Comparison of ENCODE assay signal across 9 mouse cellular contexts in the genomic region with DNA sequence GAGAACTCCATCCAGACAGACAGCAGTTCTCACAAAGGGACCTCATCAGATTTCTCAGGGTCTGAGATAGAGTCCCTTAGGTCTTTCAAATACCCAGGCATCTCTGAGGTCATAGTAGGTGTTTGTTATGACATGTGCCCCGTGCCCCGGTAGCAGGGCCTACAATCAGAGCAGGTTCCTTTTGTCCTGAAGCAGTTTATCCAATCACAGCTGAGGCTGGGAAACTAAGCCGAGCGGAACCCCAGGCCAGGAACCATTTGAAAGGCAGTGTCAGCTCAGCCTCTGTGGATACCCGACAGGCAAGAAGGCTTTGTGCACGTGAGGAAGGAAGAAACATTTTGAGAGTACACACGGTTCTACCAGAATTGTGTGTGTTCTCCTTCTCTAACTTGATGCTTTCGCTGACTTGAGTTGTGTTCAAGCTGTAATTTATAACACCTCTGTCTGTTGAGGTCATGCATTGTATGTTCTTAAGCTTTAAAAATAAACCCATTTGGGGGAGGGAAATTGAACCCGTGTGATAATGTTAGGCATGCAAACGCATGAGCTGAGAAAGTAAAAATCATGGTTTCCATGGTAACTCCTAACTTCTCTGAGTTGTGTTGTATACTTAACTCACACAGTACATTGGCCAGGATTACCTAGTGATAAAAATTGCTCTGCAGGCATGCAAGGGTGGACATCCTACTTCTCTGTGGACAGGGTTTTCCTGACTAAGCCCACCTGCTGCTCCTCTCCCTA.
A peak's percentile ranks its signal among the peaks of the same experiment; 100 is the strongest.
DNase-seq lines count a peak whose midpoint lies in the region; ATAC-seq and TF ChIP-seq lines count a peak whose summit lies in the region.
"Had no signal": no experiment of that assay in that cellular context is flagged by ENCODE, and none has a peak within 500 bp of the region (broad histone marks: within the 10 kb centered on the region; RNA-seq: fewer than 3 reads in every experiment).

No protein-coding gene starts in this region.

- TF ChIP-seq CTCF in testis, adult 2 months (IDR thresholded peaks at IDR 0.05; ENCODE audit: control insufficient read depth, insufficient read depth, insufficient replicate concordance, low read depth, low read length) = no peak

- no peak; the same call in 1 of the 2 replicates for TF ChIP-seq POLR2A in testis, adult 2 months (IDR thresholded peaks at IDR 0.05; ENCODE audit: control insufficient read depth, low read depth, low read length)

- H3K9ac ChIP-seq in heart, embryonic 16.5 days (ENCODE audit: low read length) = 0 out of 2 replicates have a peak overlapping the region, but pooled peaks have one; percentile 29
- H3K9ac ChIP-seq in heart, embryonic 12.5 days = no peak overlapping the region
- no peak overlapping the region for H3K9ac ChIP-seq in limb, embryonic 12.5 days (replicated peaks)

- peak overlapping the region; percentile 43 for H3K27ac ChIP-seq in heart, embryonic 16.5 days (ENCODE audit: low read length)
- H3K27ac ChIP-seq in heart, embryonic 12.5 days (ENCODE audit: poor library complexity, severe bottlenecking) = no peak overlapping the region; the same call in 1 of the 2 replicates
- H3K27ac ChIP-seq in testis, adult 2 months (ENCODE audit: control insufficient read depth, insufficient read depth, low read depth, low read length) = peak overlapping the region; percentile 75
- peak overlapping the region; percentile 75 for H3K27ac ChIP-seq in limb, embryonic 12.5 days

- peaks cover 46% of the 10 kb centered on the region for H3K4me1 ChIP-seq in heart, embryonic 16.5 days (ENCODE audit: control insufficient read depth, insufficient read depth, low read length)
- peaks cover 61% of the 10 kb centered on the region for H3K4me1 ChIP-seq in heart, embryonic 12.5 days (replicated peaks)
- H3K4me1 ChIP-seq in testis, adult 2 months (ENCODE audit: control insufficient read depth, insufficient read depth, low read length) = no peaks in the 10 kb centered on the region
- peaks cover 72% of the 10 kb centered on the region for H3K4me1 ChIP-seq in limb, embryonic 12.5 days (replicated peaks)

- DNase-seq in testis, postnatal 10 days (ENCODE audit: low spot score) = no peak
- DNase-seq in right cerebral cortex, postnatal 14 days = no peak
- no peak for DNase-seq in layer of hippocampus, postnatal 10 days (ENCODE audit: low spot score in 2 of 2)
- no peak for DNase-seq in cerebellum, postnatal 25 days
- DNase-seq: thymus, adult 2 months had no signal

- no peaks in the 10 kb centered on the region for H3K27me3 ChIP-seq in heart, embryonic 16.5 days (ENCODE audit: control insufficient read depth, insufficient read depth, low read length)
- H3K27me3 ChIP-seq in heart, embryonic 12.5 days (replicated peaks) = no peaks in the 10 kb centered on the region
- H3K27me3 ChIP-seq in testis, adult 2 months (ENCODE audit: control insufficient read depth, insufficient read depth, low read length) = no peaks in the 10 kb centered on the region
- no peaks in the 10 kb centered on the region for H3K27me3 ChIP-seq in limb, embryonic 12.5 days

- no peaks in the 10 kb centered on the region for H3K9me3 ChIP-seq in heart, embryonic 16.5 days (replicated peaks; ENCODE audit: control insufficient read depth, low read length)
- H3K9me3 ChIP-seq in heart, embryonic 12.5 days (replicated peaks) = no peaks in the 10 kb centered on the region
- no peaks in the 10 kb centered on the region for H3K9me3 ChIP-seq in limb, embryonic 12.5 days

- H3K36me3 ChIP-seq in heart, embryonic 16.5 days (ENCODE audit: control insufficient read depth, insufficient read depth) = peaks cover 11% of the 10 kb centered on the region; the same call in 1 of the 2 replicates
- H3K36me3 ChIP-seq in heart, embryonic 12.5 days = peaks cover 19% of the 10 kb centered on the region
- peaks cover 6% of the 10 kb centered on the region for H3K36me3 ChIP-seq in testis, adult 2 months (ENCODE audit: control insufficient read depth, insufficient read depth, low read length)
- H3K36me3 ChIP-seq in limb, embryonic 12.5 days = peaks cover 17% of the 10 kb centered on the region; the same call in 1 of the 2 replicates

- no peak for ATAC-seq in heart, embryonic 16.5 days (replicated peaks; ENCODE audit: extremely low read depth, insufficient read depth, low FRiP score)
- ATAC-seq in heart, embryonic 12.5 days (ENCODE audit: insufficient number of reproducible peaks, low FRiP score) = no peak
- no peak for ATAC-seq in limb, embryonic 12.5 days (ENCODE audit: insufficient number of reproducible peaks, insufficient read depth, low FRiP score, low TSS enrichment, low read depth)

- 41% methylated on average over 10 of the region's 10 CpGs for WGBS in heart, embryonic 16.5 days
- 54% methylated on average over 10 of the region's 10 CpGs for WGBS in heart, embryonic 12.5 days
- WGBS in limb, embryonic 12.5 days = 52% methylated on average over 10 of the region's 10 CpGs

- H3K4me2 ChIP-seq in heart, embryonic 16.5 days (ENCODE audit: low read depth, low read length) = no peak overlapping the region
- no peak overlapping the region for H3K4me2 ChIP-seq in heart, embryonic 12.5 days
- H3K4me2 ChIP-seq in limb, embryonic 12.5 days = no peak overlapping the region

- no peak overlapping the region for H3K4me3 ChIP-seq in heart, embryonic 16.5 days (ENCODE audit: low read length)
- no peak overlapping the region for H3K4me3 ChIP-seq in heart, embryonic 12.5 days
- peak overlapping the region; percentile 88 for H3K4me3 ChIP-seq in testis, adult 2 months (ENCODE audit: control insufficient read depth, low read depth, low read length)
- no peak overlapping the region for H3K4me3 ChIP-seq in limb, embryonic 12.5 days (replicated peaks)
